25 mouse cellular contexts compared by ENCODE assay signal in the genomic region with DNA sequence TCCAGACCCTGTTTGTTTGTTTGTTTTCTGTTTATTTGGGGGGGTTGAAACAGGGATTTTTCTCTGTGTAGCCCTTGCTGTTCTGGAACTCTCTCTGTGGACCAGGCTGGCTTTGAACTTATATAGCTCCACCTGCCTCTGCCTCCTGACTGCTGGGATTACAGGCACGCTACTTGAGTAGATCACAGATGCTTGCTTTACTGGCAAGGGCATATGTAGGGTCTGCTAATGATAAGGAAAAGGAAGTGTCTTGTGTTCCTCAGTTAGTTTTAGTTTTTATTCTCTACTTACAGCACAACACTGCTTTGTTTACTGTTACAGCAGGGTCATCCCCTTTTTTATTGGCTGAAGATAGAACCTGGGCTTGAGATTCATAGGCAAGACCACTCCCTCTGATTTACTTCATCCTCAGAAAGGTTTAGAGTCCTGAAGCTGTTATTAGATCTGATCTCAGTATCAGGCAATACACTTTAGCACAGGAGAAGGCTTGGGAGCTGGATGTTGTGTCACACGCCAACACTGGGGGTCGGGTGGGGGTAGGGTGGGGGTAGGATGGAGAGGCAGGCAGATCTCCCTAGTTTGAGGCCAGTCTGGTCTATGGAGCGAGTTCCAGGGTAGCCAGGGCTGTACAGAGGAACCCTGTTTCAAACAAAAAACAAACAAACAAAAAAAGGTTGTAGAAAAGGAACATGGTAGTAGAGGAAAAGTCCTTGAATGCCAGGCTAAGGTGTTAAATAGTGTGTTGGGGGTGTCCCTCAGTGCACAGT. TPM values are rescaled to one million over a fixed set of nuclear protein-coding genes. Genes with fewer than 3 reads are reported as not detected.
DNase-seq lines count a peak whose midpoint lies in the region; ATAC-seq and TF ChIP-seq lines count a peak whose summit lies in the region.
"Had no signal": no experiment of that assay in that cellular context is flagged by ENCODE, and none has a peak within 500 bp of the region (broad histone marks: within the 10 kb centered on the region; RNA-seq: fewer than 3 reads in every experiment).

No protein-coding gene starts in this region.

- peak; percentile 19 for DNase-seq in forebrain, embryonic 11.5 days (ENCODE audit: low spot score)
- DNase-seq in forebrain, postnatal 0 days = no peak
- peak; percentile 55 for DNase-seq in heart, embryonic 10.5 days (ENCODE audit: low spot score)
- DNase-seq in heart, postnatal 10 days = no peak
- no peak for DNase-seq in liver, postnatal 0 days
- DNase-seq in B cell, adult 2 months = no peak
- DNase-seq: adrenal gland, adult 2 months; adrenal gland, postnatal 10 days; adrenal gland, postnatal 25 days; cerebellum, adult 11 months; cerebellum, adult 18-20 months; cerebellum, adult 8-10 months; cerebellum, adult 9-11 months; cerebellum, postnatal 14 days; cerebellum, postnatal 36 days; embryo, embryonic 11 days had no signal

- no peak overlapping the region for H3K4me3 ChIP-seq in forebrain, embryonic 11.5 days (ENCODE audit: low read depth, low read length)
- no peak overlapping the region for H3K4me3 ChIP-seq in forebrain, postnatal 0 days (ENCODE audit: low read depth, low read length)
- H3K4me3 ChIP-seq in heart, embryonic 10.5 days = no peak overlapping the region
- H3K4me3 ChIP-seq in liver, embryonic 12.5 days = no peak overlapping the region
- H3K4me3 ChIP-seq in liver, postnatal 0 days (ENCODE audit: low read depth, low read length) = no peak overlapping the region
- no peak overlapping the region for H3K4me3 ChIP-seq in ES-Bruce4 (ENCODE audit: low read depth, low read length)
- H3K4me3 ChIP-seq: embryonic facial prominence, embryonic 13.5 days; embryonic facial prominence, embryonic 15.5 days; erythroblast, embryonic 14.5 days; forebrain, embryonic 10.5 days; forebrain, embryonic 13.5 days; forebrain, embryonic 15.5 days had no signal

- H3K36me3 ChIP-seq in forebrain, embryonic 11.5 days (ENCODE audit: control insufficient read depth, insufficient read depth, low read length) = peaks cover 12% of the 10 kb centered on the region
- H3K36me3 ChIP-seq in forebrain, postnatal 0 days (ENCODE audit: insufficient read depth) = peaks cover 22% of the 10 kb centered on the region
- H3K36me3 ChIP-seq in heart, embryonic 10.5 days = peaks cover 74% of the 10 kb centered on the region
- peaks cover 82% of the 10 kb centered on the region for H3K36me3 ChIP-seq in liver, embryonic 12.5 days
- peaks cover 59% of the 10 kb centered on the region for H3K36me3 ChIP-seq in liver, postnatal 0 days (replicated peaks; ENCODE audit: insufficient read depth, low read length)
- peaks cover 79% of the 10 kb centered on the region for H3K36me3 ChIP-seq in ES-Bruce4 (ENCODE audit: control insufficient read depth, insufficient read depth, low read length, poor library complexity, severe bottlenecking)

- no peak for TF ChIP-seq CTCF in forebrain, postnatal 0 days (IDR thresholded peaks at IDR 0.05; ENCODE audit: low read depth)
- no peak for TF ChIP-seq CTCF in liver, postnatal 0 days (IDR thresholded peaks at IDR 0.05; ENCODE audit: low read depth)
- no peak for TF ChIP-seq CTCF in ES-Bruce4 (IDR thresholded peaks at IDR 0.05; ENCODE audit: low read depth, low read length)

- no peak for ATAC-seq in forebrain, embryonic 11.5 days (replicated peaks; ENCODE audit: low FRiP score)
- no peak for ATAC-seq in forebrain, postnatal 0 days
- no peak for ATAC-seq in liver, embryonic 12.5 days
- ATAC-seq in liver, postnatal 0 days = no peak
- ATAC-seq: forebrain, embryonic 13.5 days; forebrain, embryonic 15.5 days had no signal

- 94% methylated on average over 4 of the region's 4 CpGs for WGBS in forebrain, embryonic 11.5 days
- WGBS in forebrain, postnatal 0 days = 91% methylated on average over 4 of the region's 4 CpGs
- 88% methylated on average over 4 of the region's 4 CpGs for WGBS in heart, embryonic 10.5 days
- 80% methylated on average over 4 of the region's 4 CpGs for WGBS in liver, embryonic 12.5 days (ENCODE audit: insufficient replicate concordance)
- 83% methylated on average over 4 of the region's 4 CpGs for WGBS in liver, postnatal 0 days (ENCODE audit: insufficient replicate concordance)

- H3K4me1 ChIP-seq in forebrain, embryonic 11.5 days (replicated peaks; ENCODE audit: control insufficient read depth, insufficient read depth, low read length) = 0 out of 2 replicates have a peak, but pooled peaks cover under 1% of the 10 kb centered on the region
- H3K4me1 ChIP-seq in forebrain, postnatal 0 days (ENCODE audit: insufficient read depth) = peaks cover 19% of the 10 kb centered on the region
- H3K4me1 ChIP-seq in heart, embryonic 10.5 days = peaks cover 21% of the 10 kb centered on the region
- H3K4me1 ChIP-seq in liver, embryonic 12.5 days = peaks cover 69% of the 10 kb centered on the region
- peaks cover 26% of the 10 kb centered on the region for H3K4me1 ChIP-seq in liver, postnatal 0 days (ENCODE audit: insufficient read depth)
- H3K4me1 ChIP-seq in ES-Bruce4 (ENCODE audit: control insufficient read depth, insufficient read depth, low read length) = peaks cover 7% of the 10 kb centered on the region

- H3K9me3 ChIP-seq in forebrain, embryonic 11.5 days (ENCODE audit: control insufficient read depth, low read length) = no peaks in the 10 kb centered on the region
- H3K9me3 ChIP-seq in forebrain, postnatal 0 days (ENCODE audit: low read length) = no peaks in the 10 kb centered on the region
- no peaks in the 10 kb centered on the region for H3K9me3 ChIP-seq in heart, embryonic 10.5 days
- H3K9me3 ChIP-seq in liver, embryonic 12.5 days (replicated peaks) = no peaks in the 10 kb centered on the region
- H3K9me3 ChIP-seq in liver, postnatal 0 days (ENCODE audit: low read length) = no peaks in the 10 kb centered on the region
- no peaks in the 10 kb centered on the region for H3K9me3 ChIP-seq in ES-Bruce4 (replicated peaks; ENCODE audit: control insufficient read depth, insufficient read depth, low read length, poor library complexity, severe bottlenecking)
- H3K9me3 ChIP-seq: embryonic facial prominence, embryonic 13.5 days; embryonic facial prominence, embryonic 15.5 days; forebrain, embryonic 10.5 days; forebrain, embryonic 13.5 days; forebrain, embryonic 15.5 days; G1E had no signal

- TF ChIP-seq EP300 in liver, postnatal 0 days (IDR thresholded peaks at IDR 0.05; ENCODE audit: low read depth) = no peak
- TF ChIP-seq EP300 in ES-Bruce4 (IDR thresholded peaks at IDR 0.05; ENCODE audit: insufficient read depth, low read depth, low read length) = no peak

- TF ChIP-seq POLR2A in ES-Bruce4 (IDR thresholded peaks at IDR 0.05; ENCODE audit: insufficient read depth, low read length) = no peak

- intact Hi-C loops in heart, postnatal 10 days (cut with DNase I) = no loop called here

- no peaks in the 10 kb centered on the region for H3K27me3 ChIP-seq in forebrain, embryonic 11.5 days (ENCODE audit: control insufficient read depth, insufficient read depth, low read length)
- no peaks in the 10 kb centered on the region for H3K27me3 ChIP-seq in forebrain, postnatal 0 days (ENCODE audit: insufficient read depth, low read length)
- no peaks in the 10 kb centered on the region for H3K27me3 ChIP-seq in heart, embryonic 10.5 days (ENCODE audit: insufficient read depth, poor library complexity, severe bottlenecking)
- H3K27me3 ChIP-seq in liver, embryonic 12.5 days (replicated peaks) = no peaks in the 10 kb centered on the region
- H3K27me3 ChIP-seq in liver, postnatal 0 days (ENCODE audit: insufficient read depth, low read length) = no peaks in the 10 kb centered on the region
- no peaks in the 10 kb centered on the region for H3K27me3 ChIP-seq in ES-Bruce4 (ENCODE audit: control insufficient read depth, insufficient read depth, low read length, poor library complexity, severe bottlenecking)
- H3K27me3 ChIP-seq: embryonic facial prominence, embryonic 13.5 days; embryonic facial prominence, embryonic 15.5 days; forebrain, embryonic 13.5 days; forebrain, embryonic 15.5 days had no signal

- no peak overlapping the region for H3K4me2 ChIP-seq in forebrain, embryonic 11.5 days (ENCODE audit: low read depth, low read length, severe bottlenecking)
- H3K4me2 ChIP-seq in forebrain, postnatal 0 days (ENCODE audit: low read depth) = no peak overlapping the region
- no peak overlapping the region for H3K4me2 ChIP-seq in liver, embryonic 12.5 days
- no peak overlapping the region for H3K4me2 ChIP-seq in liver, postnatal 0 days (ENCODE audit: low read depth, low read length)
- H3K4me2 ChIP-seq: embryonic facial prominence, embryonic 13.5 days; embryonic facial prominence, embryonic 15.5 days; forebrain, embryonic 13.5 days; forebrain, embryonic 15.5 days had no signal

- H3K9ac ChIP-seq in forebrain, embryonic 11.5 days (ENCODE audit: low read length) = no peak overlapping the region
- H3K9ac ChIP-seq in forebrain, postnatal 0 days = no peak overlapping the region
- H3K9ac ChIP-seq in liver, embryonic 12.5 days = no peak overlapping the region
- H3K9ac ChIP-seq in liver, postnatal 0 days (replicated peaks) = no peak overlapping the region
- H3K9ac ChIP-seq in ES-Bruce4 (ENCODE audit: low read depth, poor library complexity, severe bottlenecking) = 0 out of 2 replicates have a peak overlapping the region, but pooled peaks have one; percentile 26
- H3K9ac ChIP-seq: embryonic facial prominence, embryonic 13.5 days; embryonic facial prominence, embryonic 15.5 days; forebrain, embryonic 13.5 days; forebrain, embryonic 15.5 days had no signal

- no peak overlapping the region for H3K27ac ChIP-seq in forebrain, embryonic 11.5 days (ENCODE audit: low read depth, low read length)
- H3K27ac ChIP-seq in forebrain, postnatal 0 days (ENCODE audit: low read depth, low read length) = no peak overlapping the region
- no peak overlapping the region for H3K27ac ChIP-seq in heart, embryonic 10.5 days
- 0 out of 2 replicates have a peak overlapping the region, but pooled peaks have one; percentile 20 for H3K27ac ChIP-seq in liver, embryonic 12.5 days
- H3K27ac ChIP-seq in liver, postnatal 0 days (ENCODE audit: low read depth) = no peak overlapping the region
- 0 out of 2 replicates have a peak overlapping the region, but pooled peaks have one; percentile 47 for H3K27ac ChIP-seq in ES-Bruce4 (ENCODE audit: insufficient read depth, low read length)
- H3K27ac ChIP-seq: embryonic facial prominence, embryonic 13.5 days; embryonic facial prominence, embryonic 15.5 days; forebrain, embryonic 10.5 days; forebrain, embryonic 13.5 days; forebrain, embryonic 15.5 days had no signal

RNA-seq across cellular contexts. Expression of gene Pum1, which starts 8.1 kb away (rescaled TPM):
- 122 and 131 TPM in 2 replicates for polyA plus RNA-seq in forebrain, embryonic 11.5 days (2014; fragmentation: Nextera tagmentation; extraction: Ambion mirVana)
- total RNA-seq in forebrain, postnatal 0 days (2014; rRNA removed) = 76.9 and 84.6 TPM in 2 replicates
- 59.8 and 85.6 TPM in 2 replicates for polyA plus RNA-seq in forebrain, postnatal 0 days (2015; fragmentation: Nextera tagmentation; extraction: Ambion mirVana)
- 72.5 and 81.0 TPM in 2 replicates for polyA plus RNA-seq in heart, embryonic 10.5 days (2016; fragmentation: Nextera tagmentation; extraction: Ambion mirVana)
- 10 to 100 TPM; 66.0 to 66.8 TPM for total RNA-seq in heart, postnatal 10 days (2021)
- 43.2 and 43.7 TPM in 2 replicates for polyA plus RNA-seq in liver, embryonic 12.5 days (2016; fragmentation: Nextera tagmentation; extraction: Ambion mirVana)
- 14.8 and 16.7 TPM in 2 replicates for polyA plus RNA-seq in liver, postnatal 0 days (2015; fragmentation: Nextera tagmentation; extraction: Ambion mirVana)
- polyA plus RNA-seq in ES-Bruce4 (2011; ENCODE audit: insufficient read depth, insufficient read length, low read depth, missing spikeins) = 111 and 125 TPM in 2 replicates

Comparison
In these comparisons a context has a peak if more than half of its experiments do, and no peak if none do; other contexts are left out.
1. DNase-seq: peak in forebrain, embryonic 11.5 days (single experiment) and heart, embryonic 10.5 days (single experiment); none in forebrain, postnatal 0 days (single experiment), heart, postnatal 10 days (0 of 2), liver, postnatal 0 days (single experiment) and B cell, adult 2 months (0 of 2).
2. H3K27ac ChIP-seq: peak in liver, embryonic 12.5 days (single experiment) and ES-Bruce4 (single experiment); none in forebrain, embryonic 11.5 days (single experiment), forebrain, postnatal 0 days (single experiment), heart, embryonic 10.5 days (single experiment) and liver, postnatal 0 days (single experiment).